31 mouse cellular contexts compared by ENCODE assay signal in the genomic region with DNA sequence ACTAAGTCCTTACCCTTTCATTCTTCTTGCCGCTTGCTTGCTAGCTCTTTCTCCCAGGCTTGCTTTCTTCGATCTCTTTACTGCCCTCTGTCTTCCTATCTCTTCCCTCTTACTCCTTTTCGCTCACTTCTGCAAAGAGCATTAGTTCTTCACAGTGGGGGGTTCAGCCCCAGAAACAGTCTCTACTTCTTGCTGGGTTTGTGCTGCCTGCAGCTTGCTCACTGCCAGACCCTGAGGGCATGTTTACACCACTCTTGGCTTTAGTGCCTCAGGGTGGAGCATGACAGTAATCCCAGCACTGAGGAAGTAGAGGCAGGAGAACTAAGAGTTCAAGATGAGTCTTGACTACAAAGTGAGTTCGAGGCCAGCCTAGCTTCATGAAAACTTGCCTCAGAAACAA.
DNase-seq lines count a peak whose midpoint lies in the region; ATAC-seq and TF ChIP-seq lines count a peak whose summit lies in the region.
"Had no signal": no experiment of that assay in that cellular context is flagged by ENCODE, and none has a peak within 500 bp of the region (broad histone marks: within the 10 kb centered on the region; RNA-seq: fewer than 3 reads in every experiment).

No protein-coding gene starts in this region.

- no peaks in the 10 kb centered on the region for H3K27me3 ChIP-seq in kidney, postnatal 0 days (ENCODE audit: insufficient read depth, low read length)
- no peaks in the 10 kb centered on the region for H3K27me3 ChIP-seq in kidney, embryonic 16.5 days (ENCODE audit: insufficient read depth, low read length)
- no peaks in the 10 kb centered on the region for H3K27me3 ChIP-seq in midbrain, postnatal 0 days (ENCODE audit: insufficient read depth, low read length)
- no peaks in the 10 kb centered on the region for H3K27me3 ChIP-seq in midbrain, embryonic 16.5 days (ENCODE audit: control insufficient read depth, insufficient read depth, low read depth, low read length)
- H3K27me3 ChIP-seq in stomach, postnatal 0 days (ENCODE audit: control insufficient read depth, insufficient read depth, low read length), result no peaks in the 10 kb centered on the region
- H3K27me3 ChIP-seq: embryonic facial prominence, embryonic 12.5 days; embryonic facial prominence, embryonic 15.5 days; forebrain, embryonic 12.5 days; forebrain, embryonic 15.5 days; heart, embryonic 13.5 days; hindbrain, embryonic 13.5 days; Patski had no signal

- 0 out of 2 replicates have a peak, but pooled peaks have one; percentile 26 for TF ChIP-seq CTCF in kidney, postnatal 0 days (IDR thresholded peaks at IDR 0.05; ENCODE audit: low read depth)
- peak; percentile 30; the same call in 1 of the 2 replicates for TF ChIP-seq CTCF in midbrain, postnatal 0 days (IDR thresholded peaks at IDR 0.05)
- TF ChIP-seq CTCF in stomach, postnatal 0 days (IDR thresholded peaks at IDR 0.05; ENCODE audit: low read depth), result 0 out of 2 replicates have a peak, but pooled peaks have one; percentile 16

- no peak overlapping the region for H3K27ac ChIP-seq in kidney, postnatal 0 days
- H3K27ac ChIP-seq in kidney, embryonic 16.5 days (ENCODE audit: low read length), result no peak overlapping the region
- H3K27ac ChIP-seq in midbrain, postnatal 0 days (ENCODE audit: low read depth, low read length), result no peak overlapping the region
- H3K27ac ChIP-seq in midbrain, embryonic 16.5 days (ENCODE audit: low read length), result no peak overlapping the region
- no peak overlapping the region for H3K27ac ChIP-seq in stomach, postnatal 0 days (replicated peaks)
- H3K27ac ChIP-seq: embryonic facial prominence, embryonic 12.5 days; embryonic facial prominence, embryonic 15.5 days; forebrain, embryonic 12.5 days; forebrain, embryonic 15.5 days; heart, adult 2 months; heart, embryonic 10.5 days; heart, embryonic 13.5 days; hindbrain, embryonic 13.5 days had no signal

- WGBS in kidney, postnatal 0 days, result 75% methylated on average over 4 of the region's 4 CpGs
- 84% methylated on average over 4 of the region's 4 CpGs for WGBS in kidney, embryonic 16.5 days
- 61% methylated on average over 4 of the region's 4 CpGs for WGBS in midbrain, postnatal 0 days
- 64% methylated on average over 4 of the region's 4 CpGs for WGBS in midbrain, embryonic 16.5 days
- WGBS in stomach, postnatal 0 days, result 70% methylated on average over 4 of the region's 4 CpGs

- H3K36me3 ChIP-seq in kidney, postnatal 0 days (ENCODE audit: insufficient read depth, low read length), result no peaks in the 10 kb centered on the region
- H3K36me3 ChIP-seq in kidney, embryonic 16.5 days (ENCODE audit: insufficient read depth, low read length), result no peaks in the 10 kb centered on the region
- H3K36me3 ChIP-seq in midbrain, postnatal 0 days (ENCODE audit: insufficient read depth, low read length), result no peaks in the 10 kb centered on the region
- no peaks in the 10 kb centered on the region for H3K36me3 ChIP-seq in midbrain, embryonic 16.5 days (ENCODE audit: control insufficient read depth, insufficient read depth, low read length)
- no peaks in the 10 kb centered on the region for H3K36me3 ChIP-seq in stomach, postnatal 0 days (ENCODE audit: control insufficient read depth, insufficient read depth, low read length)
- H3K36me3 ChIP-seq: embryonic facial prominence, embryonic 12.5 days; embryonic facial prominence, embryonic 15.5 days; forebrain, embryonic 12.5 days; forebrain, embryonic 15.5 days; heart, embryonic 10.5 days; heart, embryonic 13.5 days; hindbrain, embryonic 13.5 days had no signal

- TF ChIP-seq EP300 in stomach, postnatal 0 days (optimal IDR thresholded peaks at IDR 0.05), result no peak

- H3K9me3 ChIP-seq in kidney, postnatal 0 days (replicated peaks; ENCODE audit: low read length), result no peaks in the 10 kb centered on the region
- no peaks in the 10 kb centered on the region for H3K9me3 ChIP-seq in kidney, embryonic 16.5 days (ENCODE audit: low read length)
- H3K9me3 ChIP-seq in midbrain, postnatal 0 days (ENCODE audit: low read length), result no peaks in the 10 kb centered on the region
- H3K9me3 ChIP-seq in midbrain, embryonic 16.5 days (replicated peaks; ENCODE audit: control insufficient read depth, low read length, poor library complexity, severe bottlenecking), result no peaks in the 10 kb centered on the region
- H3K9me3 ChIP-seq in stomach, postnatal 0 days (ENCODE audit: control insufficient read depth, low read length), result no peaks in the 10 kb centered on the region
- H3K9me3 ChIP-seq: embryonic facial prominence, embryonic 12.5 days; embryonic facial prominence, embryonic 15.5 days; forebrain, embryonic 12.5 days; forebrain, embryonic 15.5 days; heart, embryonic 10.5 days; hindbrain, embryonic 13.5 days had no signal

- no peak overlapping the region for H3K4me3 ChIP-seq in kidney, postnatal 0 days (replicated peaks; ENCODE audit: low read depth, low read length)
- no peak overlapping the region for H3K4me3 ChIP-seq in kidney, embryonic 16.5 days (ENCODE audit: low read length)
- H3K4me3 ChIP-seq in midbrain, postnatal 0 days (ENCODE audit: low read depth, low read length), result no peak overlapping the region
- H3K4me3 ChIP-seq in midbrain, embryonic 16.5 days (ENCODE audit: low read depth, low read length), result no peak overlapping the region
- H3K4me3 ChIP-seq in stomach, postnatal 0 days (ENCODE audit: low read depth, low read length), result no peak overlapping the region
- H3K4me3 ChIP-seq: embryonic facial prominence, embryonic 12.5 days; embryonic facial prominence, embryonic 15.5 days; erythroblast, embryonic 14.5 days; forebrain, embryonic 12.5 days; forebrain, embryonic 15.5 days; heart, adult 2 months; heart, embryonic 10.5 days; heart, embryonic 13.5 days; hindbrain, embryonic 13.5 days had no signal

- no peak overlapping the region for H3K9ac ChIP-seq in kidney, postnatal 0 days (ENCODE audit: low read depth, low read length)
- no peak overlapping the region for H3K9ac ChIP-seq in kidney, embryonic 16.5 days (replicated peaks; ENCODE audit: low read length)
- H3K9ac ChIP-seq in midbrain, postnatal 0 days (replicated peaks; ENCODE audit: low read length, poor library complexity, severe bottlenecking), result no peak overlapping the region
- no peak overlapping the region for H3K9ac ChIP-seq in midbrain, embryonic 16.5 days (ENCODE audit: low read depth, low read length)
- H3K9ac ChIP-seq in stomach, postnatal 0 days (ENCODE audit: low read length), result no peak overlapping the region
- H3K9ac ChIP-seq: embryonic facial prominence, embryonic 12.5 days; embryonic facial prominence, embryonic 15.5 days; forebrain, embryonic 12.5 days; forebrain, embryonic 15.5 days; heart, embryonic 13.5 days; hindbrain, embryonic 13.5 days had no signal

- H3K4me1 ChIP-seq in kidney, postnatal 0 days (replicated peaks; ENCODE audit: insufficient read depth, low read length), result no peaks in the 10 kb centered on the region
- peaks cover 7% of the 10 kb centered on the region for H3K4me1 ChIP-seq in kidney, embryonic 16.5 days (ENCODE audit: insufficient read depth, low read length)
- H3K4me1 ChIP-seq in midbrain, postnatal 0 days (ENCODE audit: insufficient read depth, low read length), result no peaks in the 10 kb centered on the region
- no peaks in the 10 kb centered on the region for H3K4me1 ChIP-seq in midbrain, embryonic 16.5 days (ENCODE audit: control insufficient read depth, insufficient read depth, low read length)
- H3K4me1 ChIP-seq in stomach, postnatal 0 days (replicated peaks; ENCODE audit: control insufficient read depth, insufficient read depth), result no peaks in the 10 kb centered on the region
- H3K4me1 ChIP-seq: embryonic facial prominence, embryonic 12.5 days; forebrain, embryonic 12.5 days; forebrain, embryonic 15.5 days; hindbrain, embryonic 13.5 days had no signal

- ATAC-seq in kidney, postnatal 0 days (replicated peaks; ENCODE audit: low FRiP score, low read depth), result no peak
- ATAC-seq in kidney, embryonic 16.5 days (ENCODE audit: low FRiP score, low TSS enrichment), result no peak
- no peak for ATAC-seq in midbrain, postnatal 0 days (ENCODE audit: low FRiP score)
- no peak for ATAC-seq in midbrain, embryonic 16.5 days
- ATAC-seq in stomach, postnatal 0 days (ENCODE audit: low FRiP score, low TSS enrichment), result no peak
- ATAC-seq: activated CD4-positive, CD25-positive, alpha-beta regulatory T cell, adult 4 months; forebrain, embryonic 15.5 days; hindbrain, embryonic 16.5 days; inflammation-experienced regulatory T-cells, adult 6 months; intestine, embryonic 16.5 days; Patski had no signal

- DNase-seq in kidney, postnatal 0 days (ENCODE audit: low spot score), result no peak
- no peak for DNase-seq in midbrain, postnatal 0 days (ENCODE audit: low spot score)
- peak; percentile 45 for DNase-seq in R1 (ENCODE audit: low read depth, low spot score)
- no peak for DNase-seq in stomach, postnatal 0 days (ENCODE audit: low spot score)
- no peak for DNase-seq in embryo, embryonic 10.5 days (ENCODE audit: low spot score)
- no peak for DNase-seq in heart, postnatal 25 days (ENCODE audit: low spot score)
- DNase-seq: adrenal gland, adult 8-10 months; adrenal gland, postnatal 25 days; cerebellum, adult 11-12 months; cerebellum, adult 8-10 months; cerebellum, postnatal 10 days; cerebellum, postnatal 36 days; gastrocnemius, postnatal 10 days; gastrocnemius, postnatal 36 days; heart, adult 2 months; heart, postnatal 14 days had no signal

- intact Hi-C loops in heart, postnatal 25 days (cut with DNase I), result no loop called here

- H3K4me2 ChIP-seq in kidney, postnatal 0 days (ENCODE audit: low read length), result no peak overlapping the region
- no peak overlapping the region for H3K4me2 ChIP-seq in kidney, embryonic 16.5 days (replicated peaks; ENCODE audit: low read depth, low read length)
- H3K4me2 ChIP-seq in midbrain, postnatal 0 days (ENCODE audit: low read depth, low read length, poor library complexity, severe bottlenecking), result no peak overlapping the region
- H3K4me2 ChIP-seq in midbrain, embryonic 16.5 days (ENCODE audit: low read length), result no peak overlapping the region
- H3K4me2 ChIP-seq in stomach, postnatal 0 days (replicated peaks; ENCODE audit: low read depth), result no peak overlapping the region
- H3K4me2 ChIP-seq: embryonic facial prominence, embryonic 12.5 days; embryonic facial prominence, embryonic 15.5 days; forebrain, embryonic 12.5 days; forebrain, embryonic 15.5 days; heart, embryonic 13.5 days; hindbrain, embryonic 13.5 days had no signal
